Mouse (Mus musculus) cortical plate, adult 2 months (tissue): Measurements from ENCODE around the gene Stam. TPM values are rescaled to one million over a fixed set of nuclear protein-coding genes. Genes with fewer than 3 reads are reported as not detected.

Experiments used
- H3K27ac ChIP-seq: fragments of 200-500 bp; 2 replicates; pipeline ENCODE4 v1.5.1; 2012; ENCODE audit warnings: low read length, control low read depth, inconsistent platforms; ENCODE audit not compliant: insufficient read depth
- H3K4me1 ChIP-seq: fragments of 200-500 bp; 2 replicates; pipeline ENCODE4 v1.6.1; 2011; ENCODE audit warnings: low read length; ENCODE audit not compliant: control insufficient read depth, insufficient read depth
- H3K4me3 ChIP-seq: fragments of 200-500 bp; 2 replicates; pipeline ENCODE4 v1.5.1; 2011; ENCODE audit warnings: mild to moderate bottlenecking, low read length, control low read depth; ENCODE audit not compliant: insufficient read depth
- CTCF ChIP-seq: fragments of 200-500 bp; IDR thresholded peaks from 2 replicates; pipeline ENCODE4 v1.5.1; 2011; ENCODE audit warnings: mild to moderate bottlenecking, control low read depth, low read length; ENCODE audit not compliant: insufficient read depth; ENCODE audit errors: extremely low read depth
- POLR2A ChIP-seq: fragments of 200-500 bp; IDR thresholded peaks from 2 replicates; pipeline ENCODE4 v1.6.1; 2011; ENCODE audit warnings: mild to moderate bottlenecking, low read length, control low read depth; ENCODE audit not compliant: insufficient read depth; ENCODE audit errors: extremely low read depth
- polyA plus RNA-seq: library from polyadenylated mRNA; depleted of rRNA; stranded (reverse); fragments of >200 nt; gene quantifications from 2 replicates; pipeline ENCODE4 v1.2.3, GENCODE M21; 2012

The Stam gene
- polyA plus RNA-seq, 1 experiment, result 59.3 TPM

DNA sequence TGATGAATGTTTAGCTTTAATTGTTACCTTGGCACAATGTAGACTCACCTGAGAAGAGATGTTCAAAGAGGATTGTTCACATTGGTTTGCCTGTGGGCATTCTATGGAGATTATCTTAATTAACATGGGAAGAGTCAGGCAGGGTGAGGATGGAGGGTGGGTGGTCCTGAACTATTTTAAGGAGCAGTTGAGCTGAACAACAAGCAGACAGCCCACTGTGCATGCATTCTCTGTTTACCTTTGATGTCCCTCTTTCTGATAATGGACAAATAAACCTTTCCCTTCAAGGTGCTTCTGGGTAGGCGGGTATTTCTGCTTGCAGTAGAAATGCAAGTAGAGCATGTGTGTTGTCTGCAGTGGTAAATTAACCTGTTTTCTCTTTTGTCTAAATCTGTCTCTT, 30.0 kb downstream of the Stam start:
- Histone ChIP-seq H3K4me3 (no peak overlapping the region), H3K4me1 (no peaks in the 10 kb centered on the region), H3K27ac (no peak overlapping the region)
- TF ChIP-seq CTCF, result no peak
- TF ChIP-seq POLR2A, result no peak

DNA sequence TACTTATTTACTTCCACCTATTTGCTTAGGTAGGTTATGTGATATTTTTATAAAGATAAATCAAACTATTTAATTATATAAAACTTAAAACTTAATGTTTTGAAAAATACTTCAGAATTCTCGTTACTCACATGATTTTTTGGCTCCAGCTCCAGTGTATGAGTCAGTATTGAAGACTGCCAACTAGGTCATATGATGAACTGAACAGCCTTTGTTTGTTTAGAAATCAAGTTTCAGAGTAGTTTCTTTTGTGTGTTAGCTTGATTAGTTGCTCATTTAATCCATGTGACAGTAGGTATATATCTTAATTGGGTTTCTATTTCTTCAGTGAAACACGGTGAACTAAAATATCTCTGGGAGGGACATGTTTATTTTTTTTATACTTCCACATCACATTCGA, 33.8 kb downstream of the Stam start:
- no peak for TF ChIP-seq CTCF
- H3K4me3 ChIP-seq, result no peak overlapping the region
- H3K4me1 ChIP-seq, result no peaks in the 10 kb centered on the region
- no peak overlapping the region; the same call in 1 of the 2 replicates for H3K27ac ChIP-seq

GRCm38 (mm10) chr2:14126387-14126786, 52.5 kb downstream of the Stam start:
- no peak for TF ChIP-seq POLR2A
- no peak for TF ChIP-seq CTCF
- no peaks in the 10 kb centered on the region; the same call in 1 of the 2 replicates for H3K4me1 ChIP-seq
- no peak overlapping the region for H3K27ac ChIP-seq
- H3K4me3 ChIP-seq, result no peak overlapping the region

- Histone ChIP-seq H3K27ac (no peak overlapping the region), H3K4me3 (no peak overlapping the region), H3K4me1 (no peaks in the 10 kb centered on the region; the same call in 1 of the 2 replicates)
- TF ChIP-seq CTCF, result no peak
- no peak for TF ChIP-seq POLR2A
Measured at GRCm38 (mm10) chr2:14127629-14128028, 53.7 kb downstream of the Stam start.

DNA sequence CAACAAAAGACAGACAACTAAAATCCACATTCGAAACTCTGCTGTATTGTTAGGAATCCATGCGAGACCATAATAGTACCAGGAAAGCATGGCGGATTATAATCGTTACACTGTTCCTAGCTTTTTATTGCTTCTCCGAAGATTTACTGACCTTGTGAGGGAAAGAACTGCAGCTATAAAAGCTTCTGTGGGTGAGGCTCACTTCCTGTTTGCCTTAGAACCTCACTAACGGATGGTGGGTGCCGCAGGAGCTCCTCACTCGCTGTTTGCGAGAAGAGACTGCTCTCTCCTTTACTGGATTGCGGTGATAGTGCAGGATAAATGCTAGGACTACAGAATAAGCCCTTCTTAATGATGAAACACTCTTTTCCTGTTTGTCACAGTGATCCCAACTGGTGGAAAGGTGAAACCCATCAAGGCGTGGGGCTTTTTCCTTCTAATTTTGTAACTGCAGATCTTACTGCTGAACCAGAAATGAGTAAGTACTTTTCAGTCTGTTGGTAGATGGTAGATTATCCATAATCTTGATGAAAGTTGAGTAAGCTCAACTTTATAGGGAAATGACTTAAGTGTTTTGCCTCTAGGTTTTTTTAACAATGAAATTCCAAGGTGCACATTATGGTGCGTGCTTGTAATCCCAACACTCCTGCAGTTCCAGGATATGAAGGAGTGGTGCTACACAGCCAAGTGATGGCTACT, 56.9 kb downstream of the Stam start:
- no peak overlapping the region for H3K27ac ChIP-seq
- no peaks in the 10 kb centered on the region; the same call in 1 of the 2 replicates for H3K4me1 ChIP-seq
- no peak overlapping the region for H3K4me3 ChIP-seq
- TF ChIP-seq CTCF (no peak), POLR2A (no peak)

DNA sequence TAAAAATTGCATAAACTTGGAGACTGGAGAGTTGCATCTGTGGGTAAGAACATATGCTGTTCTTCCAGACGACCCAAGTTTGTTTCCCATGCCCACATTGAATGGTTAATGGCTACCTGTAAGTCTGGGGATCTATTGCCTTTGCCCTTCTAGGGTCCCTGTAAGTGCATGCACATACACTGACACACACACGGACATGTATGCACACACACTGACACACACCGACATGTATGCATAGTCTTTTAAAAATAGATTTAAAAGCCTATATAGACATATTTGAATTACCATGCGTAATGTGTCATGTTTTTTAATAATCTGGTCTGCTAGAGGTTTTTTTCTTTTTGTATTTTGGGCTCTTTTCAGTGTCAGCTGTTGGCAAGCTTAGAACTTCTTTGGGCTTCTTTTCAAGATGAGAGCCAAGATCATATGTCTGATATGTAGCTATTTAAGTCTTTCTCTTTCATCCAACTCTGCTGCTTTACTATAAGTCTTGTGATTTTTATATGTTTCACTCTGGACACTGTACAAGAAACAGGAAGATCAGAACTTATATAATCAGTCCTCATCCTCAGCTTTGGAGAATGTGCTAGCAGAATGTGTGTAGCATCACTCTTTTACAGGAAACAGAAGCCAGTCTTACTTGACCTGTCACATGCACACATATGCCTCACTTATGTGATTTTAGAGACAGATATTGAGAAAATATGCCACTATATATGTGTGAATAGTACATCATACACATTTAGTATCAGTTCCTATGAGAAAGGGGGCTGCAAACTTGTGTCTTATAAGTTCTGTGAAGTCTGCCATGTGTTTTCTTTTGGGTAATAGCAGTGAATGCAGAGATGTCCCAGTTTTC, 58.8 kb downstream of the Stam start:
- no peak overlapping the region for H3K27ac ChIP-seq
- TF ChIP-seq POLR2A, result no peak
- no peak for TF ChIP-seq CTCF

GRCm38 (mm10) chr2:14136906-14137305, 63.0 kb downstream of the Stam start:
- H3K27ac ChIP-seq, result no peak overlapping the region
- no peaks in the 10 kb centered on the region for H3K4me1 ChIP-seq
- H3K4me3 ChIP-seq, result no peak overlapping the region
- no peak for TF ChIP-seq CTCF
- no peak for TF ChIP-seq POLR2A

More for the DNA sequence above, 58.8 kb downstream of the Stam start:
- Histone ChIP-seq H3K4me1 (no peaks in the 10 kb centered on the region; the same call in 1 of the 2 replicates), H3K4me3 (no peak overlapping the region)

DNA sequence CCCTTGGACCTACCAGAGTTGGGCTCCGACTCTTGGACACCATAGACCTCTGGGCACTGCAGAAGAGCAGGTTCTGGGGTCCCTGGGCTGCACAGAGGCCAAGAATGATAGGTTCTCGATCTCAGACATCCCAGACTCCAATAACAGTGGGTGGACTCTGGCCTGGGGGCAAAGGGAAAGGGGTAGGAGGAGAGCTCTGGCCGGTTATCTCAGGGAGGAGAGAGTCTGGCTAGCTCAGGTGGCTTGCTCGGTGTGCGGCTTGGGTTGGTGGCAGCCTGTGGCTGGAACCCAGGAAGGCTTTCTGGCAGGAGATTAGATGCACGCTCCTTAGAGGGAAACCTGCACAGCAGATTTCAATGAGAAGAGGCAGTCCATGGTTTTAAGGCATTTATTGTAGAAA, 65.7 kb downstream of the Stam start:
- no peak for TF ChIP-seq POLR2A
- TF ChIP-seq CTCF, result no peak
- no peaks in the 10 kb centered on the region for H3K4me1 ChIP-seq
- no peak overlapping the region for H3K27ac ChIP-seq
- no peak overlapping the region for H3K4me3 ChIP-seq

DNA sequence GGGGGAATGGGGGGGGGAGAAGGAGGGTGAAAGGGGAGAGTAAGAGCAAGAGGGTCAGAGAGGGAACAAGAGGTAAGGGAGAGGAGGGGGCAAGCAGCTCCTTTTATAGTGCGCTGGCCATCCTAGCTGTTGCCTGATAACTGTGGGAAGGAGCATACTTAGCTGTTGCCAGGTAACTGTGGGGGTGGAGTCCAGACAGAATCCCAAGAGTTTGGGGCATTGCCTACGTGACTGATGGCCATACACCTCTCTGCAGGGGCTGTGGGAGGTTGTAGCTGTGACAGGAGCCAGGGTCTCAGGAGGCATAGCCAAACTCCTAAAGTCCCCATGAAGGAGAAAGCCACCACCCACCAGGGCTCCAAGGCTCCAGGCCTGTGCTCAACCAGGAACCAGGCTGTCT, 66.1 kb downstream of the Stam start:
- no peak overlapping the region for H3K4me3 ChIP-seq
- no peak overlapping the region for H3K27ac ChIP-seq
- no peak for TF ChIP-seq POLR2A
- H3K4me1 ChIP-seq, result no peaks in the 10 kb centered on the region

DNA sequence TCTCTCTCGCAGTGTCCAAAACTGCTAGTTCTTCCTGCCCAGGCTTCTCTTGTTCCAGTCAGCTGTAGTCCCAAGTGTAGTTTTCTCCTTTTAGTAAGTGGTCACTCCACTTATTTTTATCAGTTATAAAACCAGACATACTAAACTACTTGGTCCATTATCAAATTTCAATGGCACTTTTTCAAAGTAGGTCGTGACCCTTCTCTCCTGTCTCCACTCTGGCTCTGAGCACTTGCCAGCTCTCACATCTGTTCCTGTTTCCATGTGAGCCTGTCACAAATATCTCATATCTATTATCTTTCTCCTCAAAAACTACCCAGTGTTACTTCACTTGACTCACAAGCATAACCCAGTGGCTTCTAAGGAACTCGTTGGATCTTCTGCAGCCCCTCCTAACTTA, 71.4 kb downstream of the Stam start:
- no peak for TF ChIP-seq CTCF
- TF ChIP-seq POLR2A, result no peak
- Histone ChIP-seq H3K4me3 (no peak overlapping the region), H3K27ac (no peak overlapping the region), H3K4me1 (no peaks in the 10 kb centered on the region)
